Mouse (Mus musculus): ENCODE measurements at regions not wholly inside any gene's neighbourhood (a gene's known extent, or its start where the extent isn't known, plus 50 kb on each side); places are given as distances from the start of the nearest gene placed in this dataset.

DNA sequence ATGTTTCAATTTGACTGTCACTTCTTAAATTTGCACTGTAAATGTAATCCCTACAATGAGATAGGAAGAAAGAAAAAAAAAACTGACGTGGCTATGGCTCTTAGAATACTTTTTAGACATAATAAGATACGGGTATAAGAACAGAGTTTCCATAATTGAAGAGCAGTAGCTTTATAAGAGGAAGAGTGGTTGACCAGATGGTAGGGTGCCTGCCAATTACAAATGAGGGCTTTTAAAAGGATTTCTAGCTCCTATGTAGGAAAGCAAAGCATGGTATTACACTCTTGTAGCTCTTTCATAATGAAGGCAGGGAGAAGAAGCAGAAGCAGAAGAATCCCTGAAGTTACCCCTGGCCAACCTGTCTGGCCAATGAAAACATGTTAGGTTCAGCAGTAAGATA is 239.7 kb upstream of the Car10 start:
- intact Hi-C loops (cut with DNase I), result no loop called here
- DNase-seq, result no peak

DNA sequence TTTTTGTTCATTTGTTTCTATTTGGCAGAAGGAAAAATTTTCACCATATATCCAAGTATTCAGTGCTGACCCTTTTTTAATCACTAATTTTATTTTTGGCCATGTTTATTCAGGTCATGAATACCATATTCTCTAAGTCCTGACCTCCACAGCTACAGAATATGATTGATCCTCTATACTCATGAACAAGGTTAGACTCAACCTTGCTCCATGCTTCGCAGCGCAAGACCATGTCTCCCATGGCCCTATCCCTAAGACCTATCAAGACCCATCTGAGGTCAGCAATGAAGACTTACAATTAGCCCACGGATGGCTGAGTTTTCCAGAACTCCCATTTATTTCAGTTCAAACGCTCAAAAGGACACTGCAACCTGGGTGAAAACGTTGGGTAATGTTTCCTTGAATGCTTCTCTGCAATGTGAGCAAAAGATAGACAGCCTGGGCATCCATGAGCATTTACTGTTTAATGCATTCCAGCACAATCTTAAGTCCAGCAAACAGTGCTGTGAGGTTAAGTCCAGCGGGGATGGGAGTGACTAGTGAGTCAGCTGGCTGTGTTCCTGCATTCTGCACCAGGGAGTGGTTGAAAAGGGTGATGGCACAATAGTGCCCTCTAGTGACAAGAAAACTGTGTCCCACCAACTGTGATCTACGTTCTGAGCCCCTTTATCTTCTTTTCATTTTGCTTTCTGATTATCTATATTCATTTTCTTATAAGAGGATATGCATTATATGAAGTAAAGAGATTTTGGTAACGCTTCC is 208.0 kb upstream of the Car10 start:
- peak; percentile 6 to 9 for DNase-seq
- intact Hi-C loops (cut with DNase I), result no loop called here

- DNase-seq, result no peak
- intact Hi-C loops (cut with DNase I), result no loop called here
Observed at GRCm38 (mm10) chr11:92899296-92899695, 198.5 kb upstream of the Car10 start.

All from heart, postnatal 36 days (tissue).